Mouse (Mus musculus): ENCODE measurements around the gene Aoc2.

DNA sequence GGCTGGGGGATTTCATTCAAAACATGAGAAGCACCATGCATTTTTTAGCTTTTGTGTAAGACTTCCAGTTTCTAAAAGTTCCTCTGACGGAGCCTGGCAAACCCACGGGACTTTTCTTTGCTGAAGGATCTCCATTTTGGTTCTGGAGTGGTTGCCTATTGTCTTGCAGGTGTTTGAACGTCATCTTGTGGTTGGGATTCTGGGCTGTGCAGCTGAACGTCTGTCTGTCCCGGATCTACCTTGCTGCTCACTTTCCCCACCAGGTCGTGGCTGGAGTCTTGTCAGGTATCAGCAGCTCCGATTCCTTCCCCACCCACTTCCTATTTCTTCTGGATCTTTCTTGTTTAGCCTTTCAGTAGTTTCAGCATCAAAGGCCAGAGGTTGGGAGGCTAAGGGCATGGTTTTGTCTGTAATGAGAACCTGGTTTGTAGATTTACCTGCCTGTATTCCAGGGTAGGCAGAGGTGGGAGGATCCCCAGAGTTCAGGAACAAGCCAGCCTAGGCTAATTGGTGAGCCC is 49.6 kb downstream of the Aoc2 start:
- no peak for TF ChIP-seq CTCF (IDR thresholded peaks at IDR 0.05; ENCODE audit: borderline replicate concordance, extremely low read depth, insufficient read depth, insufficient read length)
- no peak for TF ChIP-seq POLR2A (IDR thresholded peaks at IDR 0.05; ENCODE audit: borderline replicate concordance, extremely low read depth, insufficient read depth, insufficient read length, poor library complexity, severe bottlenecking)
